Mouse (Mus musculus): ENCODE results near the gene Nudc. TPM values are rescaled to one million over a fixed set of nuclear protein-coding genes. Genes with fewer than 3 reads are reported as not detected.

The Nudc gene
- polyA plus RNA-seq, 1 experiment from 2014 or later, result 180 TPM

GRCm38 (mm10) chr4:133570066-133570466 is 24.3 kb upstream of the Nudc start:
- Histone ChIP-seq H3K4me2 (ENCODE audit: low read depth, low read length) (no peak overlapping the region), H3K4me3 (ENCODE audit: low read depth, low read length) (no peak overlapping the region), H3K27me3 (ENCODE audit: control insufficient read depth, insufficient read depth, low read length) (no peaks in the 10 kb centered on the region), H3K27ac (ENCODE audit: low read depth, low read length) (no peak overlapping the region), H3K9me3 (ENCODE audit: control insufficient read depth, low read length) (no peaks in the 10 kb centered on the region), H3K36me3 (ENCODE audit: control insufficient read depth, insufficient read depth, low read length) (no peaks in the 10 kb centered on the region), H3K9ac (replicated peaks; ENCODE audit: low read depth, low read length) (no peak overlapping the region), H3K4me1 (ENCODE audit: control insufficient read depth, insufficient read depth, low read length) (0 out of 2 replicates have a peak, but pooled peaks cover under 1% of the 10 kb centered on the region)
- WGBS, result 63% methylated on average over 10 of the region's 10 CpGs
- no peak for ATAC-seq (ENCODE audit: low read depth)

GRCm38 (mm10) chr4:133569291-133570065 is 23.7 kb upstream of the Nudc start:
- Histone ChIP-seq H3K4me2 (ENCODE audit: low read depth, low read length) (no peak overlapping the region), H3K36me3 (ENCODE audit: control insufficient read depth, insufficient read depth, low read length) (no peaks in the 10 kb centered on the region), H3K9ac (replicated peaks; ENCODE audit: low read depth, low read length) (no peak overlapping the region), H3K27me3 (ENCODE audit: control insufficient read depth, insufficient read depth, low read length) (no peaks in the 10 kb centered on the region), H3K9me3 (ENCODE audit: control insufficient read depth, low read length) (no peaks in the 10 kb centered on the region), H3K4me3 (ENCODE audit: low read depth, low read length) (no peak overlapping the region), H3K27ac (ENCODE audit: low read depth, low read length) (no peak overlapping the region), H3K4me1 (ENCODE audit: control insufficient read depth, insufficient read depth, low read length) (no peaks in the 10 kb centered on the region)
- 79% methylated on average over 10 of the region's 10 CpGs for WGBS
- ATAC-seq (ENCODE audit: low read depth), result no peak

GRCm38 (mm10) chr4:133567251-133567650 is 21.5 kb upstream of the Nudc start:
- no peak overlapping the region for H3K4me2 ChIP-seq (ENCODE audit: low read depth, low read length)
- no peak for ATAC-seq (ENCODE audit: low read depth)
- no peak overlapping the region for H3K4me3 ChIP-seq (ENCODE audit: low read depth, low read length)
- WGBS, result 25% methylated on average over 8 of the region's 8 CpGs
- no peaks in the 10 kb centered on the region for H3K4me1 ChIP-seq (ENCODE audit: control insufficient read depth, insufficient read depth, low read length)
- H3K36me3 ChIP-seq (ENCODE audit: control insufficient read depth, insufficient read depth, low read length), result no peaks in the 10 kb centered on the region
- no peak overlapping the region for H3K27ac ChIP-seq (ENCODE audit: low read depth, low read length)
- H3K9me3 ChIP-seq (ENCODE audit: control insufficient read depth, low read length), result no peaks in the 10 kb centered on the region
- no peak overlapping the region for H3K9ac ChIP-seq (replicated peaks; ENCODE audit: low read depth, low read length)
- H3K27me3 ChIP-seq (ENCODE audit: control insufficient read depth, insufficient read depth, low read length), result no peaks in the 10 kb centered on the region

- H3K4me2 ChIP-seq (ENCODE audit: low read depth, low read length), result no peak overlapping the region
- ATAC-seq (ENCODE audit: low read depth), result no peak
- WGBS, result 72% methylated on average over 11 of the region's 11 CpGs
- H3K9ac ChIP-seq (replicated peaks; ENCODE audit: low read depth, low read length), result no peak overlapping the region
- no peaks in the 10 kb centered on the region for H3K4me1 ChIP-seq (ENCODE audit: control insufficient read depth, insufficient read depth, low read length)
- H3K4me3 ChIP-seq (ENCODE audit: low read depth, low read length), result no peak overlapping the region
- H3K27me3 ChIP-seq (ENCODE audit: control insufficient read depth, insufficient read depth, low read length), result no peaks in the 10 kb centered on the region
- no peaks in the 10 kb centered on the region for H3K9me3 ChIP-seq (ENCODE audit: control insufficient read depth, low read length)
- H3K27ac ChIP-seq (ENCODE audit: low read depth, low read length), result no peak overlapping the region
- H3K36me3 ChIP-seq (ENCODE audit: control insufficient read depth, insufficient read depth, low read length), result no peaks in the 10 kb centered on the region
Observed at GRCm38 (mm10) chr4:133563123-133563571, 17.4 kb upstream of the Nudc start.

GRCm38 (mm10) chr4:133561622-133562021 is 15.8 kb upstream of the Nudc start:
- H3K9ac ChIP-seq (replicated peaks; ENCODE audit: low read depth, low read length), result no peak overlapping the region
- no peaks in the 10 kb centered on the region for H3K27me3 ChIP-seq (ENCODE audit: control insufficient read depth, insufficient read depth, low read length)
- H3K36me3 ChIP-seq (ENCODE audit: control insufficient read depth, insufficient read depth, low read length), result no peaks in the 10 kb centered on the region
- no peak overlapping the region for H3K4me2 ChIP-seq (ENCODE audit: low read depth, low read length)
- no peak overlapping the region for H3K4me3 ChIP-seq (ENCODE audit: low read depth, low read length)
- no peak for ATAC-seq (ENCODE audit: low read depth)
- no peaks in the 10 kb centered on the region for H3K9me3 ChIP-seq (ENCODE audit: control insufficient read depth, low read length)
- no peak overlapping the region for H3K27ac ChIP-seq (ENCODE audit: low read depth, low read length)
- no peaks in the 10 kb centered on the region for H3K4me1 ChIP-seq (ENCODE audit: control insufficient read depth, insufficient read depth, low read length)
- 43% methylated on average over 4 of the region's 4 CpGs for WGBS

- H3K4me1 ChIP-seq (ENCODE audit: control insufficient read depth, insufficient read depth, low read length), result no peaks in the 10 kb centered on the region
- H3K4me2 ChIP-seq (ENCODE audit: low read depth, low read length), result no peak overlapping the region
- H3K9me3 ChIP-seq (ENCODE audit: control insufficient read depth, low read length), result no peaks in the 10 kb centered on the region
- H3K36me3 ChIP-seq (ENCODE audit: control insufficient read depth, insufficient read depth, low read length), result no peaks in the 10 kb centered on the region
- ATAC-seq (ENCODE audit: low read depth), result no peak
- no peak overlapping the region for H3K27ac ChIP-seq (ENCODE audit: low read depth, low read length)
- H3K27me3 ChIP-seq (ENCODE audit: control insufficient read depth, insufficient read depth, low read length), result no peaks in the 10 kb centered on the region
- H3K9ac ChIP-seq (replicated peaks; ENCODE audit: low read depth, low read length), result no peak overlapping the region
- 84% methylated on average over 4 of the region's 4 CpGs for WGBS
- no peak overlapping the region for H3K4me3 ChIP-seq (ENCODE audit: low read depth, low read length)
Observed at GRCm38 (mm10) chr4:133559846-133560245, 14.1 kb upstream of the Nudc start.

GRCm38 (mm10) chr4:133557041-133557717 is 11.4 kb upstream of the Nudc start:
- no peaks in the 10 kb centered on the region for H3K4me1 ChIP-seq (ENCODE audit: control insufficient read depth, insufficient read depth, low read length)
- H3K9ac ChIP-seq (replicated peaks; ENCODE audit: low read depth, low read length), result no peak overlapping the region
- no peak for ATAC-seq (ENCODE audit: low read depth)
- H3K9me3 ChIP-seq (ENCODE audit: control insufficient read depth, low read length), result no peaks in the 10 kb centered on the region
- no peak overlapping the region for H3K4me3 ChIP-seq (ENCODE audit: low read depth, low read length)
- H3K27ac ChIP-seq (ENCODE audit: low read depth, low read length), result no peak overlapping the region
- WGBS, result 27% methylated on average over 10 of the region's 10 CpGs
- H3K36me3 ChIP-seq (ENCODE audit: control insufficient read depth, insufficient read depth, low read length), result no peaks in the 10 kb centered on the region
- no peaks in the 10 kb centered on the region for H3K27me3 ChIP-seq (ENCODE audit: control insufficient read depth, insufficient read depth, low read length)
- H3K4me2 ChIP-seq (ENCODE audit: low read depth, low read length), result no peak overlapping the region

GRCm38 (mm10) chr4:133553448-133554330 is 7.9 kb upstream of the Nudc start:
- ATAC-seq (ENCODE audit: low read depth), result no peak
- Histone ChIP-seq H3K9me3 (ENCODE audit: control insufficient read depth, low read length) (no peaks in the 10 kb centered on the region), H3K4me3 (ENCODE audit: low read depth, low read length) (no peak overlapping the region), H3K4me2 (ENCODE audit: low read depth, low read length) (no peak overlapping the region), H3K27me3 (ENCODE audit: control insufficient read depth, insufficient read depth, low read length) (no peaks in the 10 kb centered on the region), H3K27ac (ENCODE audit: low read depth, low read length) (no peak overlapping the region), H3K36me3 (ENCODE audit: control insufficient read depth, insufficient read depth, low read length) (no peaks in the 10 kb centered on the region), H3K9ac (replicated peaks; ENCODE audit: low read depth, low read length) (no peak overlapping the region), H3K4me1 (ENCODE audit: control insufficient read depth, insufficient read depth, low read length) (no peaks in the 10 kb centered on the region)
- WGBS, result 81% methylated on average over 19 of the region's 19 CpGs

Measured in neural tube, embryonic 14.5 days (tissue).